Mouse (Mus musculus) brain, embryonic 14.5 days (tissue): ENCODE data around the gene Slc25a45. TPM values are rescaled to one million over a fixed set of nuclear protein-coding genes. Genes with fewer than 3 reads are reported as not detected.
"Not testable (repeated sequence)": the region's sequence is repeated elsewhere in the genome, so short reads cannot be mapped to it uniquely, and the experiment has no call there.

ENCODE experiments used
- DNase-seq: peaks from one replicate; pipeline ENCODE4 v3.0.0-alpha.2; 2011; ENCODE audit warnings: low read depth
- CTCF ChIP-seq: fragments of 200-500 bp; IDR thresholded peaks from 2 replicates; pipeline ENCODE4 v1.5.1; 2012; ENCODE audit warnings: inconsistent platforms, mild to moderate bottlenecking, moderate library complexity, borderline replicate concordance; ENCODE audit not compliant: insufficient read depth, insufficient read length; ENCODE audit errors: extremely low read depth
- POLR2A ChIP-seq: fragments of 200-500 bp; IDR thresholded peaks from 2 replicates; pipeline ENCODE4 v1.6.1; 2012; ENCODE audit warnings: mild to moderate bottlenecking, inconsistent platforms, borderline replicate concordance; ENCODE audit not compliant: poor library complexity, insufficient read depth, insufficient read length, severe bottlenecking; ENCODE audit errors: extremely low read depth
- polyA plus RNA-seq: library from polyadenylated mRNA; depleted of rRNA; stranded (reverse); fragments of >200 nt; gene quantifications from 2 replicates; pipeline ENCODE4 v1.2.3, GENCODE M21; 2012

The Slc25a45 gene
- polyA plus RNA-seq, 1 experiment, result 2.6 TPM

DNA sequence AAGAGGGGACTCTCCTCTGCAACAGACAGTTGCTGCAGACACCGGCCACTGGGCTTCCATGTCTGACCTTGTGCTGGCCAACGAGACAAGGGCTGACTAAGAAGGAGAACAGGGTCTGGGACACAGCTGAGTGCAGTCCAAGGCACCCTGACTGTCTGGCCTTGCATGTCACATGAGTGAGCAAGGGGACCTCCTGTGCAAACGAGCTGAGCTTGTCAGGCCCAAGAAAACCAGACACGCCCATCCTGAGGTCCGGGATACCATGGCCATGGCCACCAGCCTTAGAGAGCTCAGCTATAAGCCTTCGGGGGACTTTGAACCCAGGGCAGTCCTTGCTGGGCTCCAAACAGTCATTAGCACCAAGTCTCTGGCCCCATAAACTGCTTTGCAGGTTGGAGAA lies 9.5 kb upstream of the Slc25a45 start:
- TF ChIP-seq POLR2A, result no peak
- no peak for TF ChIP-seq CTCF
- no peak for DNase-seq

DNA sequence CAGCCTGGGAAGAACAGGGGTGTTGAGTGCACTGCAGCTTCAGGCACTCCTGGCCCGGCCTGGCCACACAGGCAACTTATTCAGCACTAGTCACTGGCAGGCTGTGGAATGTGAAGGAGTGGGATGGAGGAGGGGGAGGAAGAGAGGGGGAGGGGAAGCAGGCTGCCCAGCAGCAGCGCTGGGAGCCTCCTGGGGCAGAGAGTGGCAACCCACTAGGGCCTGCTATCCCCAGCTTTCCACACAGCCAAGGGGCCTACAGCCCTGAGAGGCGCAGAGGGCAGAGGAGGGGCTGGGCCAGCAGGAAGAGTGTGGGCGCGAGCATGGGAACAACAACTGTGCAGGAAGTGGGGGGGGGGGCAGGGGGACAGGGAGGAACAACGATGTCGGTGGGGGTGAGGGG lies 6.3 kb upstream of the Slc25a45 start:
- TF ChIP-seq CTCF (no peak), POLR2A (no peak)
- peak; percentile 68 for DNase-seq

DNA sequence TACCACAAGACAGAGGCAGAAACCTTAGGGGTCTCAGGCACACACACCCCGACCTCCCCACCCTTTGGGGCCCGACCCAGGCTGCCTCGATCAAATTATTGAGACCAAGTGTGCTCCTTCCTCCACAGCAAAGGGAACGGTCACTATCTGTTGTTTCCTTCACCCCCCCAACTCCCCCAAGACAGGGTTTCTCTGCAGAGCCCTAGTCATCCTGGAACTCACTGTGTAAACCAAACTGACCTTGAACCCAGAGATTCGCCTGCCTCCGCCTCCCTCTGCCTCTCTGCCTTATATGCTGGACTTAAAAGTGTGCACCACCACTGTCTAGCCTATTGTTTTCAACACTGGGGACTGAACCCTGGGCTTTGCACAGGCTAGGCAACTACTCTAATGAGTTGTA lies 5.9 kb upstream of the Slc25a45 start:
- no peak for DNase-seq
- TF ChIP-seq POLR2A, result no peak
- no peak for TF ChIP-seq CTCF

DNA sequence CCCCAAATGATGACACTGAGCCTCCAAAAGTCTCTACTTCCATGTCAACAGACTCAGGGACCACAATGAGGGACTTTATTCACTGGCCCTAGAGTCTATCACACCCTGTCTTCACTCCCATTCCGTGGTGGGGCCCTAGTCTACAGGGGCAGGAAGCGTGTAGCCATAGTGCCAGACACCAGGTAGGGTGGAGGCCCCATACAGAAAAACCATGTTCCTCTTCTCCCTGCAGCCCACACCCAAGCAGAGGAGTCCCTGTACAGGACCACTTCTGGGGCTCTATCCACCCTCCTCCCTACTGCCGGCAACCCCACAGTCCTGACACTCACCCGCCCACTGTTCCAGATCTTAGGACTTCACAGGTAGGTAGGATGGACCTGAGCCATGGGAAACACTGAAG lies 5.1 kb upstream of the Slc25a45 start:
- DNase-seq, result no peak
- TF ChIP-seq POLR2A, result no peak
- no peak for TF ChIP-seq CTCF

DNA sequence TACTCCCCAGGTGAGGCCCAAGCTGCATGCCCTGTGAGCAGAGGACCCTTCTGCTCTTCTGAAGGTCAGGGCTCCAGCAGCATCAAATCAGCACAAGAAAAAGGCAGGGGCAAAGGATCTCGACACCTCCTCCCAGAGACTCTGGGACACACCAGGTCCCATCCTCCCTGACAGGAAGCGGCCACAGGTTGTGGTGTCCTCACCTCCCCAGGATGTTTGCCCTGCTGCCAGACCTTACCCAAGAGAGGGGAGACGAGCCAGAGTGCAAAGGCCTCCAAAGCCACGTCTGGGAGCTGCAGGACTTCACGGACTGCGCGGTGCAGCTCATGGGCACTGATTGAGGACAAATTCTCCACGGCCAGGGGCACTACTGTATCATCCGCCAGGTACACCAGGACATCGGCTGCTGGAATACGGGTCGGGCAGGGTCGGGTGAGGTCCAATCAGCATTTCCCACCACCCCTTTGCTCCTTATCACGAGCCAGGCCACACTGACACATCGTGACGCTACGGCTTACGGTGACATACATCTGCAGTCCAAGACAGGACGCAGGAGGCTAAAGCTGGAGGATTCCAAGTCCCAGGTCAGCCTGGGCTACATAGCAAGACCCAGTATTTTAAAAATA lies 4.6 kb upstream of the Slc25a45 start:
- no peak for TF ChIP-seq CTCF
- no peak for TF ChIP-seq POLR2A
- DNase-seq, result no peak

DNA sequence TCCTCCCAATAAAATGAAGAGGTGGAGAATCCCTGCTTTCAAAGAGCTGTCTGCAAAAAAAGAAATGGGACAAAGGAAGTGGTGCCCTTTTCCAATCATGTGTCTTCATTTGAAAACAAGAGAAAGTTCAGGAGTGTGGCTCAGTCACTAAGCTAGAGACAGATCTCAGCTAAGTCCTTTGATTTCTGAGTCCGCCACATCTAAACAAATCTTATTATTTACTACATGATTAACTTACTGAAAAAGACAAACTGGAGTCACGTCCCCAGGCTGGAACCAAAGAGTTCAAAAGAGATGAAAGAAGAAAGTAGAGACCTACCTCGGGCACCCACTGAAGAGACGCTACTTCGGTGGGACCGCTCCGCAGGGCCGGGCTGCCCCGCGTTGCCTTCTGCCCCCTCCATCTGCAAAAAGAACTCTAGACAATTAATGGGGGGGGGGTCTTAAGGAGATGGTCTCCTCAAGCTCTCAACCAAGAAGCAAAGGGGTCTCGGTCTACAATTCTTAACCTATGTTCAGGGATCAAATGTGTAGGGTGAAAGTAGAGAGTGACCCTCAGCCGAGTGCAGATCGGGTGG lies 3.1 kb upstream of the Slc25a45 start:
- TF ChIP-seq POLR2A (no peak), CTCF (no peak)
- no peak for DNase-seq

DNA sequence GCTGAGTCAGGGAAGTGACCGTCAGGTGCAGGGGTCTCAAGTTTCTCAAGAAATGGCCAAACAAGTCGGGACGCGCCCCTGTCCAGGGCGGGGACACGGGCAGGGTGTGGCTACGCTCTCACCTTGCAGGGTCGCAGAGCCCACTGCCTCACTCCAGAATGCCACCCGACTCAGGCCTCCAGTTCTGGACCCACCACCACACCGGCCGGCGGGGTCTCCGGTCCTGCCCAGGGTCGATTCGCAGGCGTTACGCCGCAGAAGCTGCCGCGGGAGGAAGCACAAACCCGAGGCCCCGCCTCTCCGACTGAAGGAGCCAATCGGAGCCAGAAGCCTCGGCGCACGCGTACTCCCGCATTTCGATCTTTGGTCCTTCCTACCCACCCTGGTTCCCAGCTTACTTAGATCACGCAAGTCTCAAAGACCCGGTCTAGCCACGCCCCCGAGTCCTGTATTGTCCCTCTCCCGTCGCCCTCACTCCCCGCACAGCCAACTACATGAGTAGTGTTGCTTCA lies 2.6 kb upstream of the Slc25a45 start, which contains the start of gene Frmd8:
Gene Frmd8, minus strand, starts transcription at position 306 of the 512 bp plus-strand sequence.
- peak; percentile 98 for DNase-seq
- TF ChIP-seq POLR2A (no peak), CTCF (no peak)

DNA sequence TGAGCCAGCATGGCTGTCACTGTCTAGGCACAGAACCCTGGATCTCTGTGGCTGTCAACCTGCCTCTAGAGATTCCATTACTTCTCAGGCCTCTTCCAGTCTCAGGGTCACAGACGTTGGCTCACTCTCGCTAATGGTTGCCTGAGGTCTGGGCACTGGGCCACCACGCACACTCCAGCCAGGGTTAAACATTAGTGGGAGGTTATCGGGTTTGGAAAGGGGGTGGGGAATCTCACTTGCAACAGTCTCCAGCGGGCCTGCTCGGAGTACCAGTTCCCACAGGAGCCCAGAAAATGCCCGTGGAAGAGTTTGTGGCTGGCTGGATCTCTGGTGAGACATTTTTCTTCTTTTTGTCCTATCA lies 734 bp downstream of the Slc25a45 start:
- no peak for TF ChIP-seq POLR2A
- no peak for TF ChIP-seq CTCF
- no peak for DNase-seq

DNA sequence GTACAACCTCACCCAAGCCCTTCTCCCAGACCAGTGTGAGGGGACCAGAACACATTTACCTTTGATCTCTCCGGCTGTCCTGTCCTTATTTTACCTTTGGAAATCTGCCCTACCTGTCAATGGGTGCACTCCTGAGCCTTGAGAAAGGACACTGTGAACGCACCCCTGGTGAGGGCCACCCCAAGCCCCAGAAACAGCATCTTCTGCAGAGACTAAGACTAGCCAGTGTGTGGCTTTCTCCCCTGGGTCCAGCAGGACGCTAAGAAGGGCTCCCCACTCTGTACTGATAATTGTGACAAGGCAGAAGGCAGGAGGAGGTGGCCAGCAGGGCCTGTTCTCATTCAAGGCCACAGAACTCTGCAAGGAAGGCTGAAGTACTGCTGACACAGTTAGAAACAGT lies 1.3 kb downstream of the Slc25a45 start:
- no peak for DNase-seq
- no peak for TF ChIP-seq POLR2A
- no peak for TF ChIP-seq CTCF

DNA sequence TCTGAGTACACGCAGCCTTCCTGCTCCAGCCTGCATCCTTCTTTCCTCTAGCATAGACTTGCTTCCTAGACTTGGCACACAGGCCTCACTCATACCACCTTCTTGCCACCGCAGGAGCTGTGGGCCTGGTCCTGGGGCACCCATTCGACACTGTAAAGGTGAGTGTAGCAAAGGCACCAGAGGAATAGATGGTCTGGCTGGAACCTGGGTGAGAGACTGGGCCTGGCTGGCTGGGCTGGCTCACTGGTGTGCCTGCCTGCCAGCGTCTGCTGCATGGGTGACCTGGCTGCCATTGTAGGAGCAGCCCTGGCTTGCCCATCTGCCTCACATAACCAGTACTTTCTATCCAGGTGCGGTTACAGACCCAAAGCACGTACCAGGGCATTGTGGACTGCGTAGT lies 2.1 kb downstream of the Slc25a45 start:
- TF ChIP-seq POLR2A, result no peak
- TF ChIP-seq CTCF, result no peak
- no peak for DNase-seq

DNA sequence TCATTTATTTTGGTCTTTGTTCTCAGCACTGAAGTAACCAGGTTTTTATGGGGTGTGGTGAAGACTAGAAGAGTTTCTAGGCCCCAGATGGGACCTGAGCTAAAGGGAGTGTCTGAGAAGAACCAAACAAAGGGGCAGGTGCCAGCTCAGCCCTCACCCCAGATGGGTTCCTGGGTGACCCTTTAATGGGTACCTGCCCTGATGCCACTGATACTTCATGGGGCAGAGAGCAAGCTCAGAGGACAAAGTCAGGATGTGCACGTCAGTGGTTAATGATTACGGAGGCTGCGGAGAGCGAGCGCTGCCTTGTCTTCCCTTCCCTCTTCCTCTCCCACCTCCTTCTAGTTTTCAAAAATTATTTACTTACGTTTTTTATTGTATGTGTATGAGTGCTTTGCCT lies 3.5 kb downstream of the Slc25a45 start:
- TF ChIP-seq POLR2A (no peak), CTCF (no peak)
- no peak for DNase-seq

DNA sequence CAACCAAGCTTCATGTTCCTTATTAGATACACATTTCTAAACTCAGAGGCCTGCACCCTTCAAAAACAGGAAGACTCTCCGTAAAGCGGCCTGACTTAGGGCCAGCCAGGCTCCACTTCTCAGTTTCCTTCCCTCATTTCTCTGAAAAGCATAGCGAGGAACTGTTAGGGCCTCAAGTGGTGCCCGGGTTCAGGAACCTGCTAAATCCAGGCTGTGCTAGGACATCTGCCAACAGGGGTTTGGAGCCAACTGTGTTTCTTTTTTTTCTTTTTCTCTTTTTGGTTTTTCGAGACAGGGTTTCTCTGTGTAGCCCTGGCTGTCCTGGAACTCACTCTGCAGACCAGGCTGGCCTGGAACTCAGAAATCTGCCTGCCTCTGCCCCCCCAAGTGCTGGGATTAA lies 4.5 kb downstream of the Slc25a45 start:
- not testable (repeated sequence) for DNase-seq

DNA sequence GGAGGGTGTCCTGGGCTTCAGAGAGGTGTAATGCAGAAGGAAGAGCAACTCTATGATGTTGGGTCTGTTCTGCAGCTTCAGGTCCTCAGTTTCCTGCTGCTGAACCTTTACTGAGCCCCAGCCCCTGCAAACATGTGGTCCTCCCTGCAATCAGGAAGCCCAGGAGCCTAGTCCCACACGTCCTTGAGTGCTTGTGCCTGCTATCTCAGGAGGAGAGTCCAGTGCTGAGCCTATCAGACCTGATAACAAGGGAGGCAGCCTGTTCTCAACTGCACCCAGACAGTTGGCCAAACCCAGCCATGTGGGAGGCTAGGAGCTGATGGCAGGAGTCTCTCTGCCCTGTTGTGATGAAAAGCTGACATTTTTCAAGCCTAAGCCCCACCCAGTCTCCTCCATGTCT lies 6.3 kb downstream of the Slc25a45 start:
- no peak for TF ChIP-seq CTCF
- TF ChIP-seq POLR2A, result no peak
- no peak for DNase-seq

DNA sequence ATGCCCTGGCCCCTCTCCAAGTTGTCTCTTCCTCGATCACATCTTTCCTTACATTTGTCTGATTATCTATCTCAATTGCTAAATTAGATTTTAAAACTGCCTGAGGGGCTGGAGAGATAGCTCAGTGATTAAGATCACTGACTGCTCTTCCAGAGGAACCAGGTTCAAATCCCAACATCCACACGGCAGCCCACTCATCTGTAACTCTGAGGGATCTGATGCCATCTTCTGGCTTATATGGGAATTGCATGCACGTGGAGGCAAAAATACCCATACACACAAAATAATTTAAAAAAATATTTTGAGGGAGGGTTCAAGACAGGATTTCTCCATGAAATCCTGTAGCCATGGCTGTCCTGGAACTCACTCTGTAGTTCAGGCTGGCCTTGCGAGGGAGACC lies 8.2 kb downstream of the Slc25a45 start:
- TF ChIP-seq CTCF (peak; percentile 46; the same call in 1 of the 2 replicates), POLR2A (no peak)

More for the DNA sequence above, 8.2 kb downstream of the Slc25a45 start:
- no peak for DNase-seq
